Mouse (Mus musculus) midbrain, embryonic 12.5 days (tissue): ENCODE results near the gene Ankrd50. TPM values are rescaled to one million over a fixed set of nuclear protein-coding genes. Genes with fewer than 3 reads are reported as not detected.

Source experiments
- ATAC-seq: fragments of 200-750 bp; cut with Nextera tagmentation; 2 replicates; pipeline ENCODE4 v1.8.0; 2017; ENCODE audit warnings: low read depth, moderate TSS enrichment, moderate library complexity; ENCODE audit not compliant: low FRiP score
- H3K27ac ChIP-seq: fragments of 300-500 bp; sonication (generic); replicated peaks from 2 replicates; pipeline ENCODE4 v1.5.1; 2016; ENCODE audit warnings: mild to moderate bottlenecking
- H3K27me3 ChIP-seq: fragments of 300-500 bp; sonication (generic); 2 replicates; pipeline ENCODE4 v1.6.1; 2016; ENCODE audit warnings: mild to moderate bottlenecking
- H3K36me3 ChIP-seq: fragments of 300-500 bp; sonication (generic); 2 replicates; pipeline ENCODE4 v1.6.1; 2016
- H3K4me1 ChIP-seq: fragments of 300-500 bp; sonication (generic); 2 replicates; pipeline ENCODE4 v1.6.1; 2016
- H3K4me2 ChIP-seq: fragments of 300-500 bp; sonication (generic); replicated peaks from 2 replicates; pipeline ENCODE4 v1.6.1; 2016; ENCODE audit warnings: mild to moderate bottlenecking, moderate library complexity
- H3K4me3 ChIP-seq: fragments of 300-500 bp; sonication (generic); 2 replicates; pipeline ENCODE4 v1.5.1; 2016; ENCODE audit warnings: mild to moderate bottlenecking
- H3K9ac ChIP-seq: fragments of 300-500 bp; sonication (generic); replicated peaks from 2 replicates; pipeline ENCODE4 v1.6.1; 2016; ENCODE audit warnings: mild to moderate bottlenecking, moderate library complexity
- H3K9me3 ChIP-seq: fragments of 300-500 bp; sonication (generic); 2 replicates; pipeline ENCODE4 v1.6.1; 2016; ENCODE audit warnings: mild to moderate bottlenecking
- WGBS: fragments of 180-500 bp; shearing (Covaris S2); methylation state at CpG from one replicate; pipeline ENCODE4 v1.1.7; 2016; 5-methylcytosine and 5-hydroxymethylcytosine counted together
- polyA plus RNA-seq: library from polyadenylated mRNA; unstranded; fragments of >200 nt; fragmentation: Nextera tagmentation; extraction: Ambion mirVana; gene quantifications from 2 replicates; pipeline ENCODE4 v1.2.1, GENCODE M21; 2016

Ankrd50 gene
- polyA plus RNA-seq, result 47.7 and 49.4 TPM in 2 replicates

GRCm38 (mm10) chr3:38484191-38485106, at the start of gene Ankrd50:
TSS of gene Ankrd50 (minus strand) at chr3:38484844.
- under 1% methylated on average over 59 of the region's 81 CpGs for WGBS
- Histone ChIP-seq H3K4me3 (peak within 1 kb of the TSS; percentile 92), H3K36me3 (peaks cover 12% of the 10 kb centered on the region), H3K27ac (peak within 1 kb of the TSS; percentile 95), H3K4me2 (peak within 1 kb of the TSS; percentile 91), H3K4me1 (peaks cover 38% of the 10 kb centered on the region), H3K9me3 (no peaks in the 10 kb centered on the region), H3K27me3 (no peaks in the 10 kb centered on the region), H3K9ac (peak within 1 kb of the TSS; percentile 96)
- ATAC-seq, result peak; percentile 94

GRCm38 (mm10) chr3:38534245-38534644, 49.6 kb upstream of the Ankrd50 start:
- Histone ChIP-seq H3K4me2 (no peak overlapping the region), H3K27ac (no peak overlapping the region), H3K9ac (no peak overlapping the region), H3K9me3 (no peaks in the 10 kb centered on the region), H3K27me3 (no peaks in the 10 kb centered on the region), H3K36me3 (no peaks in the 10 kb centered on the region), H3K4me3 (no peak overlapping the region), H3K4me1 (no peaks in the 10 kb centered on the region)
- no peak for ATAC-seq
- 94% methylated on average over 6 of the region's 6 CpGs for WGBS

GRCm38 (mm10) chr3:38520426-38520825, 35.8 kb upstream of the Ankrd50 start:
- Histone ChIP-seq H3K9me3 (no peaks in the 10 kb centered on the region), H3K36me3 (no peaks in the 10 kb centered on the region), H3K4me2 (no peak overlapping the region), H3K4me1 (no peaks in the 10 kb centered on the region), H3K4me3 (no peak overlapping the region), H3K9ac (no peak overlapping the region), H3K27ac (no peak overlapping the region), H3K27me3 (no peaks in the 10 kb centered on the region)
- WGBS, result 85% methylated on average over 2 of the region's 2 CpGs
- no peak for ATAC-seq

GRCm38 (mm10) chr3:38519971-38520370, 35.3 kb upstream of the Ankrd50 start:
- Histone ChIP-seq H3K4me3 (no peak overlapping the region), H3K9ac (no peak overlapping the region), H3K36me3 (no peaks in the 10 kb centered on the region), H3K9me3 (no peaks in the 10 kb centered on the region), H3K4me2 (no peak overlapping the region), H3K27me3 (no peaks in the 10 kb centered on the region), H3K27ac (no peak overlapping the region), H3K4me1 (no peaks in the 10 kb centered on the region)
- WGBS, result 82% methylated on average over 3 of the region's 3 CpGs
- no peak for ATAC-seq

GRCm38 (mm10) chr3:38503606-38504005, 19.0 kb upstream of the Ankrd50 start:
- Histone ChIP-seq H3K9ac (no peak overlapping the region), H3K36me3 (no peaks in the 10 kb centered on the region), H3K27ac (no peak overlapping the region), H3K4me3 (no peak overlapping the region), H3K4me2 (no peak overlapping the region), H3K9me3 (no peaks in the 10 kb centered on the region), H3K27me3 (no peaks in the 10 kb centered on the region), H3K4me1 (0 out of 2 replicates have a peak, but pooled peaks cover 4% of the 10 kb centered on the region)
- no peak for ATAC-seq
- WGBS, result 81% methylated on average over 4 of the region's 4 CpGs

- Histone ChIP-seq H3K36me3 (no peaks in the 10 kb centered on the region), H3K4me3 (no peak overlapping the region), H3K9me3 (no peaks in the 10 kb centered on the region), H3K9ac (no peak overlapping the region), H3K4me2 (no peak overlapping the region), H3K4me1 (0 out of 2 replicates have a peak, but pooled peaks cover 4% of the 10 kb centered on the region), H3K27ac (no peak overlapping the region), H3K27me3 (no peaks in the 10 kb centered on the region)
- no peak for ATAC-seq
- 60% methylated on average over 5 of the region's 5 CpGs for WGBS
Measured at GRCm38 (mm10) chr3:38502156-38502555, 17.5 kb upstream of the Ankrd50 start.

GRCm38 (mm10) chr3:38501739-38502138, 17.1 kb upstream of the Ankrd50 start:
- Histone ChIP-seq H3K4me2 (no peak overlapping the region), H3K27me3 (no peaks in the 10 kb centered on the region), H3K9me3 (no peaks in the 10 kb centered on the region), H3K9ac (no peak overlapping the region), H3K4me1 (0 out of 2 replicates have a peak, but pooled peaks cover 4% of the 10 kb centered on the region), H3K27ac (no peak overlapping the region), H3K4me3 (no peak overlapping the region), H3K36me3 (no peaks in the 10 kb centered on the region)
- 94% methylated on average over 2 of the region's 2 CpGs for WGBS
- no peak for ATAC-seq

- Histone ChIP-seq H3K9me3 (no peaks in the 10 kb centered on the region), H3K4me1 (0 out of 2 replicates have a peak, but pooled peaks cover 4% of the 10 kb centered on the region), H3K4me2 (no peak overlapping the region), H3K27ac (no peak overlapping the region), H3K27me3 (no peaks in the 10 kb centered on the region), H3K9ac (no peak overlapping the region), H3K4me3 (no peak overlapping the region), H3K36me3 (no peaks in the 10 kb centered on the region)
- ATAC-seq, result no peak
- 68% methylated on average over 5 of the region's 5 CpGs for WGBS
Measured at GRCm38 (mm10) chr3:38501316-38501715, 16.7 kb upstream of the Ankrd50 start.

GRCm38 (mm10) chr3:38498561-38498960, 13.9 kb upstream of the Ankrd50 start:
- no peak overlapping the region for H3K4me3 ChIP-seq
- 0 out of 2 replicates have a peak, but pooled peaks cover 4% of the 10 kb centered on the region for H3K4me1 ChIP-seq
- no peak overlapping the region for H3K9ac ChIP-seq
- no peaks in the 10 kb centered on the region for H3K36me3 ChIP-seq
- WGBS, result 91% methylated on average over 3 of the region's 3 CpGs
- H3K9me3 ChIP-seq, result no peaks in the 10 kb centered on the region
- no peak for ATAC-seq
- no peak overlapping the region for H3K4me2 ChIP-seq
- no peaks in the 10 kb centered on the region for H3K27me3 ChIP-seq
- no peak overlapping the region for H3K27ac ChIP-seq

- Histone ChIP-seq H3K27me3 (no peaks in the 10 kb centered on the region), H3K36me3 (no peaks in the 10 kb centered on the region), H3K9me3 (no peaks in the 10 kb centered on the region), H3K4me3 (no peak overlapping the region), H3K9ac (no peak overlapping the region), H3K27ac (no peak overlapping the region), H3K4me2 (no peak overlapping the region), H3K4me1 (0 out of 2 replicates have a peak, but pooled peaks cover 2% of the 10 kb centered on the region)
- 89% methylated on average over 3 of the region's 3 CpGs for WGBS
- ATAC-seq, result no peak
Measured at GRCm38 (mm10) chr3:38496795-38497385, 12.2 kb upstream of the Ankrd50 start.

GRCm38 (mm10) chr3:38491702-38492101, 7.1 kb upstream of the Ankrd50 start:
- ATAC-seq, result no peak
- Histone ChIP-seq H3K36me3 (no peaks in the 10 kb centered on the region), H3K4me3 (no peak overlapping the region), H3K4me1 (no peaks in the 10 kb centered on the region; the same call in 1 of the 2 replicates), H3K27ac (no peak overlapping the region), H3K4me2 (no peak overlapping the region), H3K9me3 (no peaks in the 10 kb centered on the region), H3K27me3 (no peaks in the 10 kb centered on the region), H3K9ac (no peak overlapping the region)
- 89% methylated on average over 3 of the region's 3 CpGs for WGBS

- no peak for ATAC-seq
- WGBS, result 85% methylated on average over 3 of the region's 3 CpGs
- Histone ChIP-seq H3K27me3 (no peaks in the 10 kb centered on the region), H3K27ac (no peak overlapping the region), H3K9ac (no peak overlapping the region), H3K36me3 (no peaks in the 10 kb centered on the region), H3K4me1 (no peaks in the 10 kb centered on the region; the same call in 1 of the 2 replicates), H3K4me3 (no peak overlapping the region), H3K4me2 (no peak overlapping the region), H3K9me3 (no peaks in the 10 kb centered on the region)
Measured at GRCm38 (mm10) chr3:38491236-38491635, 6.6 kb upstream of the Ankrd50 start.
